Mouse (Mus musculus) myocyte (in vitro differentiated cells): ENCODE results near the gene Atp6v1c2. TPM values are rescaled to one million over a fixed set of nuclear protein-coding genes. Genes with fewer than 3 reads are reported as not detected.
A peak's percentile ranks its signal among the peaks of the same experiment; 100 is the strongest.

ENCODE experiments used
- H3K27me3 ChIP-seq: one replicate; pipeline ENCODE4 v1.6.1; 2011; ENCODE audit not compliant: control insufficient read depth, insufficient read depth, insufficient read length
- H3K36me3 ChIP-seq: one replicate; pipeline ENCODE4 v1.6.1; 2011; ENCODE audit not compliant: control insufficient read depth, insufficient read depth
- H3K4me2 ChIP-seq: one replicate; pipeline ENCODE4 v1.6.1; 2011; ENCODE audit warnings: low read depth, control low read depth
- H3K4me3 ChIP-seq: one replicate; pipeline ENCODE4 v1.5.1; 2011; ENCODE audit warnings: mild to moderate bottlenecking, control low read depth, moderate library complexity
- H3K79me2 ChIP-seq: one replicate; pipeline ENCODE4 v1.6.1; 2011; ENCODE audit not compliant: control insufficient read depth, insufficient read depth
- H3ac ChIP-seq: one replicate; pipeline ENCODE4 v1.6.1; 2011; ENCODE audit not compliant: control insufficient read depth, insufficient read length
- CEBPB ChIP-seq: IDR thresholded peaks from 2 replicates; pipeline ENCODE4 v1.6.1; 2011; ENCODE audit warnings: mild to moderate bottlenecking, moderate library complexity; ENCODE audit not compliant: poor library complexity, insufficient read depth, severe bottlenecking
- E2F4 ChIP-seq: IDR thresholded peaks from one replicate; pipeline ENCODE4 v1.6.1; 2011; ENCODE audit warnings: mild to moderate bottlenecking, control low read depth, moderate library complexity; ENCODE audit not compliant: insufficient read depth
- MAX ChIP-seq: IDR thresholded peaks from one replicate; pipeline ENCODE4 v1.6.1; 2011; ENCODE audit warnings: low read depth, mild to moderate bottlenecking, control low read depth
- MYOD1 ChIP-seq, 3 experiments: IDR thresholded peaks; one replicate each; pipeline ENCODE4 v1.6.1; 2011; ENCODE audit warnings: control low read depth in 2 of 3, low read depth in 2 of 3, mild to moderate bottlenecking in 2 of 3, moderate library complexity in 1 of 3; ENCODE audit not compliant: insufficient read length in 2 of 3, control insufficient read depth in 1 of 3
- MYOG ChIP-seq, 3 experiments: IDR thresholded peaks; one replicate each; pipeline ENCODE4 v1.6.1; 2011; ENCODE audit warnings: control low read depth in 2 of 3, low read depth in 2 of 3, mild to moderate bottlenecking in 2 of 3; ENCODE audit not compliant: insufficient read length in 2 of 3, control insufficient read depth in 1 of 3, insufficient read depth in 1 of 3
- POLR2A ChIP-seq: IDR thresholded peaks from one replicate; pipeline ENCODE4 v1.6.1; 2011; ENCODE audit warnings: low read depth, mild to moderate bottlenecking, control low read depth, moderate library complexity; ENCODE audit not compliant: insufficient read length
- POLR2AphosphoS2 ChIP-seq: IDR thresholded peaks from one replicate; pipeline ENCODE4 v1.6.1; 2011; ENCODE audit warnings: low read depth, control low read depth; ENCODE audit not compliant: insufficient read length
- REST ChIP-seq: IDR thresholded peaks from one replicate; pipeline ENCODE4 v1.6.1; 2011; ENCODE audit warnings: mild to moderate bottlenecking, control low read depth, moderate library complexity; ENCODE audit not compliant: insufficient read depth, insufficient read length
- SRF ChIP-seq: IDR thresholded peaks from one replicate; pipeline ENCODE4 v1.6.1; 2011; ENCODE audit warnings: low read depth; ENCODE audit not compliant: control insufficient read depth, insufficient read length
- TCF12 ChIP-seq: IDR thresholded peaks from one replicate; pipeline ENCODE4 v1.6.1; 2011; ENCODE audit warnings: mild to moderate bottlenecking, control low read depth; ENCODE audit not compliant: poor library complexity, insufficient read depth, severe bottlenecking
- TCF3 ChIP-seq: IDR thresholded peaks from one replicate; pipeline ENCODE4 v1.6.1; 2011; ENCODE audit warnings: low read depth, control low read depth; ENCODE audit not compliant: insufficient read length
- USF1 ChIP-seq: IDR thresholded peaks from one replicate; pipeline ENCODE4 v1.6.1; 2011; ENCODE audit warnings: low read depth, mild to moderate bottlenecking, control low read depth, moderate library complexity
- polyA plus RNA-seq: library from polyadenylated mRNA; unstranded; fragments of >200 nt; fragmentation: generic; extraction: Trizol; gene quantifications from one replicate; pipeline ENCODE4 v1.2.1, GENCODE M21; 2012; ENCODE audit warnings: missing spikeins

Gene Atp6v1c2
- polyA plus RNA-seq, 1 experiment, result 7.2 TPM

DNA sequence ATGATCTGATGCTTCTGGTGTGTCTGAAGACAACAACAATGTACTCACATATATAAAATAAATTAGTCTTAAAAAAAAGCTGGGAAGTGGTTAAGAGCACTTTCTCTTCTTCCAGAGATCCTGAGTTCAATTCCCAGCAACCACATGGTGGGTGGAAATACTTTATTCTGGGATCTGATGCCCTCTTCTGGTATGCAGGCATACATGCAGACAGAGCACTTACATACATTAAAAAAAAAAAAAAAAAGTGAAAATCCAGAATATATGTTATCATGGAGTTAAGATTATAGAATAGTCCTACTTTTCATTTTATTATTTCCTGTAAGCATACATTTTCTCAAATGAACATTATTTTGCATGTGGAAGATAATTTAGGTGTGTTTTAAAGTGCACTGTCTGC, 20.9 kb upstream of the Atp6v1c2 start:
- H3K27me3 ChIP-seq, result no peaks in the 10 kb centered on the region
- peaks cover 24% of the 10 kb centered on the region for H3K79me2 ChIP-seq
- no peak overlapping the region for H3K4me2 ChIP-seq
- peak overlapping the region; percentile 94 for H3K4me3 ChIP-seq
- no peak overlapping the region for H3ac ChIP-seq
- peaks cover 16% of the 10 kb centered on the region for H3K36me3 ChIP-seq
- TF ChIP-seq MAX (no peak), USF1 (no peak), REST (no peak), TCF12 (no peak), E2F4 (no peak), SRF (no peak), POLR2AphosphoS2 (no peak), MYOD1 (IDR thresholded peaks at IDR 0.05; ENCODE audit: control insufficient read depth in 1 of 3, insufficient read length in 2 of 3, low read depth in 2 of 3) (no peak), MYOG (IDR thresholded peaks at IDR 0.05; ENCODE audit: control insufficient read depth in 1 of 3, insufficient read depth in 1 of 3, insufficient read length in 2 of 3, low read depth in 2 of 3) (no peak)

DNA sequence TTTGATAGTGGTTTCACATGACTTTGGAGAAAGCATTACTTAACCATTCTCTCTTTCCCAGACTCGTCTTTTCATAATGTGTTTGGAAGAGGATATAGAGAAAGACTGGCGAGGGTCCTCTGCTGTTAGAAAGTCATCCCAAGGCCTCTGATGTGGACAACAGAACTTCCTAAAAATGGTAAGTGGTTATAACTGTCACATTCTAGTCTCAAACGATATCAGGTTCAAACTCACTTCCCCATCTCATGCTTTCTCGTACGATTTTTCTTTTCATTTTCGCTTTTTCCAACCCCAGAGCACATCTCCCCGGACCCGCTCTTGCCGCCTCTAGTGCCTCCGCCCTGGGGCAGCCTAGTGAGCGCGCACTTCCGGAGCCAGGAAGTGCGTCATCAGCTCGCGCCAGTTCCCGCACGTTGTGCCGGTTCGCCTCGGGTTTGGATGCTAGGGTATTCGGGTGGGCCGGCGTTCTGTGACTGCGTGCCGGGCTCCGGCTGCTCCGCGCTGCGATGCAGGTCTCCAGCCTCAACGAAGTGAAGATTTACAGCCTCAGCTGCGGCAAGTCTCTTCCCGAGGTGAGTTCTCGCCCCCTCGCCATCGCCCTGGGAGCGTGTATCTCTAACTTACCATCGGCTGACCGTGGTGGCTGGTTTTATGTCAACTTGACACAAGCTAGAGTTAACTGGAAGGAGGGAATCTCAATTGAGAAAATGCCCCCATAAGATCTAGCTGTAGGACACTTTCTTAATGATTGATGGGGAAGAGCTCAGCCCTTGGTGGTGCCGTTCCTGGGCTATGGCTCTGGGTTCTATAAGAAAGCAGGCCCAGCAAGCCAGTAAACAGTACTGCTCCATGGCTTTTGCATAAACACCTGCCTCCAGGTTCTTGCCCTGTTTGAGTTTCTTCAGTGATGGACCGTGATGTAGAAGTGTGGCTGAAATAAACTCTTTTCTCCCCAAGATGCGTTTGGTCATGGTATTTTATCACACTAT, 19.2 kb upstream of the Atp6v1c2 start, which contains the start of gene Nol10:
Gene Nol10, plus strand, starts transcription at position 411 of the 989 bp plus-strand sequence.
- Histone ChIP-seq H3ac (peak within 1 kb of the TSS; percentile 28), H3K4me3 (peak within 1 kb of the TSS; percentile 94), H3K27me3 (no peaks in the 10 kb centered on the region), H3K36me3 (peaks cover 10% of the 10 kb centered on the region), H3K4me2 (peak within 1 kb of the TSS; percentile 88), H3K79me2 (peaks cover 24% of the 10 kb centered on the region)
- TF ChIP-seq E2F4, result peak; percentile 5
- TF ChIP-seq POLR2A, result peak; percentile 71
- no peak for TF ChIP-seq REST
- TF ChIP-seq POLR2AphosphoS2, result peak; percentile 88
- no peak for TF ChIP-seq TCF3

DNA sequence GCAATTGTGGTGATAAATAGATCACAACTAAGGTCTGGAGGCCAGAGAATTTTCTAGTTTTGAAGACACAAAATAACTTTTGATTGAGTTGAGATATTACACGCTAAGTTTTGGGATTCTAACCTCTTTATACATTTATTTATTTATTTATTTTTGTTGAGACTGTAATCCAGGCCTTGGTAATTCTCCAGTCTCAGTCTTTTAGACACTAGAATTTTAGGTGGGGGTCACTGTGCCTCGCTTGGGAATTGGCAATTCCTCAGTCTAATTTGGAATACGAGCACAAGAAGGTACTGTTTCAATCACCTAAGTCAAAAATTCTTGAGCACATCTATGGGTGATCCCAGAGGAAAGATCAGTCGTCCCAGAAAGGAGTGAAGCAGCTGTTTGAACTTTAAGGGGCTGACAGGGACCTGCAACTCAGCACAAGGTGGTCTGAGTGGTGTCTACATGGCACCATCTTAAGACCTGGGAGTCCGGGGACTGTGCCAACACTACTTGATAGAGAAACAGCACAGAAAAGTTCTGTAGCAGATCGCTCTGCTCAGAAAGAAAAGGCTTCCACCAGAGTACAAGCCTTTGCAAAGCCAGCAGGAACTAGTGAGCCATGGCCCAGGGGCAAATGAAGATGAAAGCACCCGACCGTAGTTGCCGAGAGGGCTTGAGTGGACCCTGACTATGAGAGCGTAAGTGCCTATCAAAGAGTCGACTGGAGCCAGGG, 18.3 kb upstream of the Atp6v1c2 start:
- peaks cover 24% of the 10 kb centered on the region for H3K79me2 ChIP-seq
- TF ChIP-seq TCF3, result no peak
- TF ChIP-seq MAX, result no peak
- TF ChIP-seq SRF, result no peak
- no peak for TF ChIP-seq POLR2AphosphoS2
- peak overlapping the region; percentile 83 for H3K4me2 ChIP-seq
- peaks cover 10% of the 10 kb centered on the region for H3K36me3 ChIP-seq
- H3ac ChIP-seq, result peak overlapping the region; percentile 28
- H3K4me3 ChIP-seq, result peak overlapping the region; percentile 94
- H3K27me3 ChIP-seq, result no peaks in the 10 kb centered on the region

DNA sequence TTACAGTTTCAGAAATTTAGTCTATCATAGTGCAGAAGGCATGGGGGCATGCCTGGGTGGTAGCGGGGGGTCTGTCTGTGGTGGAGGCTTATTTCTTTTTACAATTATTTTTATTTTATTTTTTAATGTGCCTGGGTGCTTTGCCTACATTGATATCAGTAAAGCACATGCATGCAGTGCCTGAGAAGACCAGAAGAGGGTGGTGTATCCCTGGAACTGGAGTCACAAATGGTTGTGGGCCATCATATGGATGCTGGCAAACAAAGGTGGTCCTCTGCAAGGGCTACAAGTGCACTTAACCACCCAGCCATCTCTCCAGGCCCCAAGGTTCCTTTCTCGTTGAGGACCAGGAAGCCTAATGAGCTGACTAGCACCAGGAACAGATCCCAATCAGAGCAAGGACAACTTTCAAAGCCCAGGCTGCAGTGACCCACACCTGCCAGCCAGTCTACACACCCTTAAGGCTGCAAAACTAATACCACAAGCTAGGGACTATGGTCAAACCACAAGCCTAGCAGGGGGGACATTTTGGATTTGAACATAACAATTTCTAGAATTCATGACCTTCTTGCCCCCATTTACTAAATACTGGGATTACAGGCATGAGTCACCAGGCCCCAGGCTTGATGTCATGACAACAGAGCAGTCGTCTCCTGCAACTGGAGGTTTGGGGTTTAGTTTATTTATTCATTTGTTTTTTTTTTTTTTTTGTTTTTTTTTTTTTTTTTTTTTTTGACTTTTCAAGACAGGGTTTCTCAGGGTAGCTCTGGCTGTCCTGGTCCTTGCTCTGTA, 10.2 kb upstream of the Atp6v1c2 start:
- no peak overlapping the region for H3K4me2 ChIP-seq
- no peaks in the 10 kb centered on the region for H3K36me3 ChIP-seq
- H3K4me3 ChIP-seq, result no peak overlapping the region
- H3K27me3 ChIP-seq, result no peaks in the 10 kb centered on the region
- TF ChIP-seq REST, result no peak
- TF ChIP-seq MAX, result no peak
- TF ChIP-seq SRF, result no peak
- no peak for TF ChIP-seq MYOD1 (IDR thresholded peaks at IDR 0.05; ENCODE audit: control insufficient read depth in 1 of 3, insufficient read length in 2 of 3, low read depth in 2 of 3)
- TF ChIP-seq E2F4, result no peak
- TF ChIP-seq POLR2A, result no peak
- TF ChIP-seq POLR2AphosphoS2, result no peak
- TF ChIP-seq USF1, result no peak
- no peak for TF ChIP-seq MYOG (IDR thresholded peaks at IDR 0.05; ENCODE audit: control insufficient read depth in 1 of 3, insufficient read depth in 1 of 3, insufficient read length in 2 of 3, low read depth in 2 of 3)
- TF ChIP-seq TCF12, result no peak
- TF ChIP-seq TCF3, result no peak
- no peak for TF ChIP-seq CEBPB
- H3ac ChIP-seq, result no peak overlapping the region
- no peaks in the 10 kb centered on the region for H3K79me2 ChIP-seq

DNA sequence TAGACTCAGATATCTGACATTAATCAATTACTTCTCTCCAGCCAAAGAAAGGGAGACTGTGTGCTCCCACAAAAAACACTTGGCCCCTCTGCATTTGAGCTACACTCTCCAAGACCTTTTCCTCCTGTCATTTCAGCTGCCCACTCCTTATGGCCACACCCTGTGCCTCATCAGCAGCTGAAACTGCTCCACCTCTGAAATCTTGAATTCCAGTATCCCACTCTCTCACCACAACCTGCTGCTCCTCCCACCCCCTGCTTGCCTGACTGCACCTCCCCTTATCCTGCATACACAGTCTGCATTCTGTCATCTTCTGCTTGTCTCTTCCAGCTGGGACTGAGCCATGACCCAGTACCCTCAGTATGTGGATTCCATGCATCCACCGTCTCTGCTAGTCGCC, 9.2 kb upstream of the Atp6v1c2 start:
- H3K27me3 ChIP-seq, result no peaks in the 10 kb centered on the region
- no peak overlapping the region for H3K4me3 ChIP-seq
- TF ChIP-seq SRF (no peak), MYOD1 (IDR thresholded peaks at IDR 0.05; ENCODE audit: control insufficient read depth in 1 of 3, insufficient read length in 2 of 3, low read depth in 2 of 3) (peak in 2 of 3 experiments; percentile 25 to 72), MYOG (IDR thresholded peaks at IDR 0.05; ENCODE audit: control insufficient read depth in 1 of 3, insufficient read depth in 1 of 3, insufficient read length in 2 of 3, low read depth in 2 of 3) (peak in 2 of 3 experiments; percentile 15 to 80), TCF12 (peak; percentile 14)
- H3ac ChIP-seq, result no peak overlapping the region
- H3K36me3 ChIP-seq, result no peaks in the 10 kb centered on the region
- H3K79me2 ChIP-seq, result no peaks in the 10 kb centered on the region
- no peak overlapping the region for H3K4me2 ChIP-seq
